Mouse (Mus musculus): ENCODE results near the gene Slc30a7. TPM values are rescaled to one million over a fixed set of nuclear protein-coding genes. Genes with fewer than 3 reads are reported as not detected.

Slc30a7 gene
- polyA plus RNA-seq, 1 experiment from 2014 or later: 34.3 TPM

DNA sequence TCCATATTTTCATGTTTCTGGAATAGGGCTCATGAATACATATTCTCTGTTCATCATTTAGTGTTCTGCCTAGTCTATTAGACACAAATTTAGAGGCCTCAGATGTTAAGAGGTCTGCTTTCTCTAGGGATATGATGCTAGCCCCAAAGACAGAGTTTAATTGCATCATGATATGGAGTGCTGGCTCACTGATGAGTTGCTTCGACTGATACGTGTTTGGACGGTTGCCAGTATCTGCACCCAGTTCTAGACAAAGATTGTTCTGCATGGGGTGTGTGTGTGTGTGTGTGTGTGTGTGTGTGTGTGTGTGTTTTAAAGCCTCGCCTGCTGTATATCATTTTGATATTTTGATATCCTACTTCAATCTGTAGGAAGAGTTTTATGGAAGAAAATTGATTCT lies 114.9 kb downstream of the Slc30a7 start:
- Histone ChIP-seq H3K9me3 (ENCODE audit: control insufficient read depth, low read length) (no peaks in the 10 kb centered on the region), H3K9ac (ENCODE audit: low read depth, low read length) (no peak overlapping the region), H3K4me2 (ENCODE audit: low read depth, low read length) (no peak overlapping the region), H3K27ac (replicated peaks; ENCODE audit: low read depth, low read length) (no peak overlapping the region), H3K4me3 (ENCODE audit: low read depth, low read length) (no peak overlapping the region), H3K36me3 (ENCODE audit: control insufficient read depth, insufficient read depth, low read length) (peaks cover 7% of the 10 kb centered on the region; the same call in 1 of the 2 replicates), H3K27me3 (replicated peaks; ENCODE audit: control insufficient read depth, insufficient read depth, low read length) (no peaks in the 10 kb centered on the region), H3K4me1 (ENCODE audit: control insufficient read depth, insufficient read depth, low read length) (peaks cover 3% of the 10 kb centered on the region; the same call in 1 of the 2 replicates)
- DNase-seq (ENCODE audit: low spot score): peak; percentile 9
- 73% methylated on average over 4 of the region's 4 CpGs for WGBS
- no peak for ATAC-seq (ENCODE audit: low read depth)

Small RNAs within 50 kb of the gene (microRNA-seq; reads per million reads assigned to microRNA genes)
- gene Mir669n (ENCODE audit: borderline number of aligned reads): not detected

Other genes with a start within 250 kb of the Slc30a7 start
- gene Dph5, start 119.6 kb downstream of the Slc30a7 start, polyA plus RNA-seq (2014; fragmentation: Nextera tagmentation; extraction: Ambion mirVana): 19.9 and 22.3 TPM in 2 replicates
- 23.8 and 27.1 TPM in 2 replicates for gene Extl2, start 56 bp upstream of the Slc30a7 start, polyA plus RNA-seq (2014; fragmentation: Nextera tagmentation; extraction: Ambion mirVana)
- gene Vcam1, start 122.3 kb upstream of the Slc30a7 start, polyA plus RNA-seq (2014; fragmentation: Nextera tagmentation; extraction: Ambion mirVana): 64.7 and 75.6 TPM in 2 replicates
- 0.93 and 2.5 TPM in 2 replicates for gene Gpr88, start 246.1 kb upstream of the Slc30a7 start, polyA plus RNA-seq (2014; fragmentation: Nextera tagmentation; extraction: Ambion mirVana)

All from embryonic facial prominence, embryonic 14.5 days (tissue).